Mouse (Mus musculus): ENCODE results near the gene Me1.

DNA sequence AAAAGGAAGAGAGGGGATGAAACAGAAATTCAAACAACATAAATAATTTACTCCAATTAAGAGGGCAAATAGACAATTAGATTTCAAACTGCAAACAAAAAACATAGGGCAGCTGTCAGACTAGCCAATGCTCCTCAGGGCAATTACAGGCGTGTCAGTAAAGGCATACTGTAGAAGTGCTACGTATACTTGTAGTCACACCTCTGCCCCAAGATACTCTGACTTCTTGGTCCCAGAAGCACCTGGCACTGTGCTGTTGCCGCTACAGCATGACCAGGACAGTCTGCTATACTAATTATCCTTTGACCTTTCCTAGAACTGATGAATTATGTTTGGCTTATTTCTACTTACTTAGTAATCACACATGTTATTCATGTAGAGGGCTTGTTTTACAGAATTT, 44.5 kb downstream of the Me1 start:
- no peak for TF ChIP-seq POLR2A (IDR thresholded peaks at IDR 0.05; ENCODE audit: borderline replicate concordance, insufficient read depth, low read length)
- no peak for TF ChIP-seq CTCF (IDR thresholded peaks at IDR 0.05; ENCODE audit: borderline replicate concordance, insufficient read depth, low read depth, low read length)

Measured in cerebellum, adult 2 months (tissue).